Mouse (Mus musculus) limb, embryonic 10.5 days (tissue): ENCODE data around the gene Fxn. TPM values are rescaled to one million over a fixed set of nuclear protein-coding genes. Genes with fewer than 3 reads are reported as not detected.
A peak's percentile ranks its signal among the peaks of the same experiment; 100 is the strongest.

Source experiments
- DNase-seq: peaks from one replicate; pipeline ENCODE4 v3.0.0-alpha.2; 2017; ENCODE audit warnings: low spot score
- H3K27ac ChIP-seq: fragments of 300-500 bp; sonication (generic); 2 replicates; pipeline ENCODE4 v1.5.1; 2016; ENCODE audit warnings: mild to moderate bottlenecking
- H3K27me3 ChIP-seq: fragments of 300-500 bp; sonication (generic); 2 replicates; pipeline ENCODE4 v1.6.1; 2016; ENCODE audit warnings: low read depth, mild to moderate bottlenecking; ENCODE audit not compliant: poor library complexity, severe bottlenecking
- H3K36me3 ChIP-seq: fragments of 300-500 bp; sonication (generic); 2 replicates; pipeline ENCODE4 v1.6.1; 2016; ENCODE audit warnings: mild to moderate bottlenecking, moderate library complexity
- H3K4me1 ChIP-seq: fragments of 300-500 bp; sonication (generic); 2 replicates; pipeline ENCODE4 v1.6.1; 2016
- H3K4me3 ChIP-seq: fragments of 300-500 bp; sonication (generic); 2 replicates; pipeline ENCODE4 v1.5.1; 2016; ENCODE audit warnings: mild to moderate bottlenecking, moderate library complexity
- H3K9me3 ChIP-seq: fragments of 300-500 bp; sonication (generic); replicated peaks from 2 replicates; pipeline ENCODE4 v1.6.1; 2016; ENCODE audit warnings: mild to moderate bottlenecking
- WGBS: fragments of 180-500 bp; shearing (Covaris S2); methylation state at CpG from one replicate; pipeline ENCODE4 v1.1.7; 2016; 5-methylcytosine and 5-hydroxymethylcytosine counted together
- polyA plus RNA-seq: library from polyadenylated mRNA; unstranded; fragments of >200 nt; fragmentation: Nextera tagmentation; extraction: Ambion mirVana; gene quantifications from 2 replicates; pipeline ENCODE4 v1.2.1, GENCODE M21; 2016

The Fxn gene
- 62.7 and 67.1 TPM in 2 replicates for polyA plus RNA-seq

- under 1% methylated on average over 18 of the region's 22 CpGs for WGBS
- DNase-seq = peak; percentile 81
- Histone ChIP-seq H3K36me3 (peaks cover 11% of the 10 kb centered on the region), H3K27ac (peak within 1 kb of the TSS; percentile 96), H3K27me3 (no peaks in the 10 kb centered on the region), H3K9me3 (no peaks in the 10 kb centered on the region), H3K4me3 (peak within 1 kb of the TSS; percentile 74), H3K4me1 (peaks cover 11% of the 10 kb centered on the region)
These were observed at the start of gene Fxn for GRCm38 (mm10) chr19:24280601-24281228. TSS of gene Fxn (minus strand) at chr19:24280605.

- Histone ChIP-seq H3K27me3 (no peaks in the 10 kb centered on the region), H3K4me3 (no peak overlapping the region), H3K27ac (no peak overlapping the region), H3K36me3 (no peaks in the 10 kb centered on the region), H3K4me1 (peaks cover 10% of the 10 kb centered on the region; the same call in 1 of the 2 replicates), H3K9me3 (no peaks in the 10 kb centered on the region)
- 62% methylated on average over 2 of the region's 2 CpGs for WGBS
- DNase-seq = no peak
These were observed 47.5 kb upstream of the Fxn start for GRCm38 (mm10) chr19:24327921-24328320.

- Histone ChIP-seq H3K9me3 (no peaks in the 10 kb centered on the region), H3K27ac (no peak overlapping the region), H3K27me3 (no peaks in the 10 kb centered on the region), H3K4me1 (peaks cover 13% of the 10 kb centered on the region; the same call in 1 of the 2 replicates), H3K36me3 (no peaks in the 10 kb centered on the region), H3K4me3 (no peak overlapping the region)
- 13% methylated on average over 1 of the region's 1 CpGs for WGBS
- DNase-seq = no peak
These were observed 46.6 kb upstream of the Fxn start for GRCm38 (mm10) chr19:24326969-24327368.

- no peak for DNase-seq
- Histone ChIP-seq H3K36me3 (no peaks in the 10 kb centered on the region), H3K4me3 (no peak overlapping the region), H3K27ac (no peak overlapping the region), H3K4me1 (peaks cover 13% of the 10 kb centered on the region; the same call in 1 of the 2 replicates), H3K9me3 (no peaks in the 10 kb centered on the region), H3K27me3 (no peaks in the 10 kb centered on the region)
- 90% methylated on average over 6 of the region's 6 CpGs for WGBS
These were observed 45.3 kb upstream of the Fxn start for GRCm38 (mm10) chr19:24325692-24326091.

- Histone ChIP-seq H3K4me1 (peaks cover 13% of the 10 kb centered on the region; the same call in 1 of the 2 replicates), H3K27ac (peak overlapping the region; percentile 46; the same call in 1 of the 2 replicates), H3K36me3 (no peaks in the 10 kb centered on the region), H3K27me3 (no peaks in the 10 kb centered on the region), H3K4me3 (no peak overlapping the region), H3K9me3 (no peaks in the 10 kb centered on the region)
- DNase-seq = no peak
- 57% methylated on average over 10 of the region's 10 CpGs for WGBS
These were observed 43.6 kb upstream of the Fxn start for GRCm38 (mm10) chr19:24323841-24324613.

GRCm38 (mm10) chr19:24321900-24322311 is 41.5 kb upstream of the Fxn start:
- no peaks in the 10 kb centered on the region for H3K9me3 ChIP-seq

GRCm38 (mm10) chr19:24321211-24321899 is 41.0 kb upstream of the Fxn start:
- DNase-seq = no peak
- H3K27ac ChIP-seq = no peak overlapping the region
- H3K4me3 ChIP-seq = no peak overlapping the region
- H3K4me1 ChIP-seq = peaks cover 19% of the 10 kb centered on the region
- no peaks in the 10 kb centered on the region for H3K9me3 ChIP-seq
- H3K36me3 ChIP-seq = no peaks in the 10 kb centered on the region
- H3K27me3 ChIP-seq = no peaks in the 10 kb centered on the region
- WGBS = 96% methylated on average over 6 of the region's 6 CpGs

More at GRCm38 (mm10) chr19:24321900-24322311, 41.5 kb upstream of the Fxn start:
- H3K4me1 ChIP-seq = peaks cover 18% of the 10 kb centered on the region
- H3K27me3 ChIP-seq = no peaks in the 10 kb centered on the region
- no peaks in the 10 kb centered on the region for H3K36me3 ChIP-seq
- H3K4me3 ChIP-seq = no peak overlapping the region
- DNase-seq = no peak
- H3K27ac ChIP-seq = no peak overlapping the region
- WGBS = 95% methylated on average over 8 of the region's 8 CpGs

- H3K4me3 ChIP-seq = no peak overlapping the region
- no peaks in the 10 kb centered on the region for H3K9me3 ChIP-seq
- no peaks in the 10 kb centered on the region for H3K36me3 ChIP-seq
- H3K4me1 ChIP-seq = peaks cover 9% of the 10 kb centered on the region; the same call in 1 of the 2 replicates
- no peak overlapping the region for H3K27ac ChIP-seq
- WGBS = 91% methylated on average over 10 of the region's 10 CpGs
- no peak for DNase-seq
- no peaks in the 10 kb centered on the region for H3K27me3 ChIP-seq
These were observed 37.8 kb upstream of the Fxn start for GRCm38 (mm10) chr19:24318172-24318571.

GRCm38 (mm10) chr19:24317731-24318130 is 37.3 kb upstream of the Fxn start:
- Histone ChIP-seq H3K9me3 (no peaks in the 10 kb centered on the region), H3K36me3 (no peaks in the 10 kb centered on the region), H3K4me3 (no peak overlapping the region), H3K27ac (no peak overlapping the region), H3K27me3 (no peaks in the 10 kb centered on the region), H3K4me1 (peaks cover 9% of the 10 kb centered on the region; the same call in 1 of the 2 replicates)
- DNase-seq = no peak
- 86% methylated on average over 2 of the region's 2 CpGs for WGBS

- no peak for DNase-seq
- H3K27me3 ChIP-seq = no peaks in the 10 kb centered on the region
- peaks cover 8% of the 10 kb centered on the region; the same call in 1 of the 2 replicates for H3K4me1 ChIP-seq
- H3K9me3 ChIP-seq = no peaks in the 10 kb centered on the region
- no peaks in the 10 kb centered on the region for H3K36me3 ChIP-seq
- WGBS = 65% methylated on average over 15 of the region's 15 CpGs
- no peak overlapping the region for H3K4me3 ChIP-seq
- no peak overlapping the region for H3K27ac ChIP-seq
These were observed 36.7 kb upstream of the Fxn start for GRCm38 (mm10) chr19:24317038-24317591.

- 84% methylated on average over 9 of the region's 9 CpGs for WGBS
- peaks cover 6% of the 10 kb centered on the region; the same call in 1 of the 2 replicates for H3K4me1 ChIP-seq
- H3K27ac ChIP-seq = no peak overlapping the region
- no peak overlapping the region for H3K4me3 ChIP-seq
- H3K27me3 ChIP-seq = no peaks in the 10 kb centered on the region
- H3K9me3 ChIP-seq = no peaks in the 10 kb centered on the region
- no peaks in the 10 kb centered on the region for H3K36me3 ChIP-seq
- DNase-seq = no peak
These were observed 35.8 kb upstream of the Fxn start for GRCm38 (mm10) chr19:24316060-24316725.

GRCm38 (mm10) chr19:24315234-24315633 is 34.8 kb upstream of the Fxn start:
- Histone ChIP-seq H3K9me3 (no peaks in the 10 kb centered on the region), H3K27ac (no peak overlapping the region), H3K36me3 (no peaks in the 10 kb centered on the region), H3K4me1 (peaks cover 6% of the 10 kb centered on the region; the same call in 1 of the 2 replicates), H3K27me3 (no peaks in the 10 kb centered on the region), H3K4me3 (no peak overlapping the region)
- no peak for DNase-seq
- WGBS = 92% methylated on average over 4 of the region's 4 CpGs
